Mouse (Mus musculus): ENCODE data around the gene Wipf2.
"Not testable (repeated sequence)": the region's sequence is repeated elsewhere in the genome, so short reads cannot be mapped to it uniquely, and the experiment has no call there.

The Wipf2 gene

DNA sequence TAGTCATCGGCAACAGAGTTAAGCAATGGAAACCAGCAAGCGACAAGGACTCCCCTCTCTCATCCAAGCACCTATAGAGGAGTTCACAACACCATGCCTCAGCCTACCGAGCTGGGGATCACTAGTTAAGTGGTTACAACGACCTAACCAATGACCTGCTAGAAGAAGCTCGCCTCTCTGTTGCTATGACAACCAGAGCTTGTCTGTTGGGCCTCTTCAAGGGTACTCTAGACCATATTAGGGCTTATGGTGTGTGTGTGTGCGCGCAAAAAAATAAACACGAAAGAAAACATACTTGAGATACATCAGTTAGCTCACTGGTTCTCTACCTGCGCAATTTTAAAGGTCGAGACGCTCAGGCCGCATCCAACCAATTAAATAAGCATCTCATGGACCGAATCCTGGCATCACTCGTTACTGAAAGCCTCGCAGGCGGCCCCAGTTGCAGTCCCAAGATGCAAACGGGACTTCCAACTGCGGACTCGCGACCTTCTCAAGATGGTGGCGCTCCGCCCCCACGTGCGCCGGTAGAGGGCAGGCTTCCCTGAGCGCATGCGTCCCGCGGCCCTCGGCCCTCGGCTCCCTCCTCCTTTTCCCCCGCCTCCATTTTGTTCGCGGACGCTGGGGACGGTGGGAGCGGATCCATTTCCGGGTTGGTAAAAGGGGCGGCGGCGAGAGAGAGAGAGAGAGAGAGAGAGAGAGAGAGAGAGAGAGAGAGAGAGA is at the start of gene Wipf2:
Gene Wipf2 (plus strand): TSS at position 611 of the 723 bp plus-strand sequence.
- peak; percentile 95 to 96 for DNase-seq (ENCODE audit: low spot score in 2 of 2)

GRCm38 (mm10) chr11:98816706-98817239 is 46.7 kb upstream of the Wipf2 start:
- peak in 1 of 2 experiments; percentile 26 for DNase-seq (ENCODE audit: low spot score in 2 of 2)

- no peak for DNase-seq (ENCODE audit: low spot score in 2 of 2)
Observed at GRCm38 (mm10) chr11:98820968-98821367, 42.5 kb upstream of the Wipf2 start.

- DNase-seq (ENCODE audit: low spot score in 2 of 2) = not testable (repeated sequence)
Observed at GRCm38 (mm10) chr11:98826071-98826470, 37.4 kb upstream of the Wipf2 start.

- DNase-seq (ENCODE audit: low spot score in 2 of 2) = no peak
Observed at GRCm38 (mm10) chr11:98827877-98828276, 35.6 kb upstream of the Wipf2 start.

GRCm38 (mm10) chr11:98829091-98829775 is 34.2 kb upstream of the Wipf2 start:
- DNase-seq (ENCODE audit: low spot score in 2 of 2) = peak; percentile 39 to 60

DNA sequence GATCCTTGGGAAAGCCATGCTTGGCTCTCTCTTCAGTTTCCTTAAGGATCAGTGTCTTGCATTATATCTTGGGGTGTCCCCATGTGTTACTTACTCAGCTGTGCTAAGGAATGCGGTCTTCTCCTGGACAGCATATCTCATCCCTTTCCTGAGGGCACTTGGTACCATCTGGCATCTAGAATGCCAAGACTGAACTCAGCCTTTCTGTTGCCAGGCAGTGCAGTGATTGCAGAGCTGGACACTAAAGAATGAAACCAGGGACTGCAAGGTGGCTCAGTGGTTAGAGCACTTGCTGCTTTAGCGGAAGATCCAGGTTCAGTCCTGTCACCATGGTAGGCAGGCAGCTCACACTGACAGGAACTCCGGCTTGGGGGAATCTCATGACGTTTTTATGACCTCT is 33.6 kb upstream of the Wipf2 start:
- no peak for DNase-seq (ENCODE audit: low spot score in 2 of 2)

- no peak for DNase-seq (ENCODE audit: low spot score in 2 of 2)
Observed at GRCm38 (mm10) chr11:98835296-98835695, 28.1 kb upstream of the Wipf2 start.

GRCm38 (mm10) chr11:98835725-98836124 is 27.7 kb upstream of the Wipf2 start:
- no peak for DNase-seq (ENCODE audit: low spot score in 2 of 2)

DNA sequence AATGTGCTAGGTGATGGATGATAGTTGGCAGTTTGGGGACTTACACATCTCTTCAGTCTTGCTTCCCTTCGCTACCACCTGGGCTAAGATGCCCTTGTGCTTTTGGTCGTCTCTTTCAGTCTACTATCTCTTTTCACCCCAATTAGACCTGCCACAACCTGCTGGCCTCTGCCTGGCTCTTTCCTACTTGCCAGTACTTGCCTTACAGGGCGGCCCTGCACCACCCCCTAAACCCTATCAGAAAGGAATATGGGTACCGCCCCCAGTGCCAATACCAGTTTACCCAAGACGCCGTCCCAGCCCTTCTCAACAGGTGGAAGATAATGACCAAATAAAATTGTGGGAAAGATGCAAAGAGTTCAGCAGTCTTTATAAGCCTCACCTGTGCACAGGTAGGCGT is 27.3 kb upstream of the Wipf2 start:
- DNase-seq (ENCODE audit: low spot score in 2 of 2) = no peak

DNA sequence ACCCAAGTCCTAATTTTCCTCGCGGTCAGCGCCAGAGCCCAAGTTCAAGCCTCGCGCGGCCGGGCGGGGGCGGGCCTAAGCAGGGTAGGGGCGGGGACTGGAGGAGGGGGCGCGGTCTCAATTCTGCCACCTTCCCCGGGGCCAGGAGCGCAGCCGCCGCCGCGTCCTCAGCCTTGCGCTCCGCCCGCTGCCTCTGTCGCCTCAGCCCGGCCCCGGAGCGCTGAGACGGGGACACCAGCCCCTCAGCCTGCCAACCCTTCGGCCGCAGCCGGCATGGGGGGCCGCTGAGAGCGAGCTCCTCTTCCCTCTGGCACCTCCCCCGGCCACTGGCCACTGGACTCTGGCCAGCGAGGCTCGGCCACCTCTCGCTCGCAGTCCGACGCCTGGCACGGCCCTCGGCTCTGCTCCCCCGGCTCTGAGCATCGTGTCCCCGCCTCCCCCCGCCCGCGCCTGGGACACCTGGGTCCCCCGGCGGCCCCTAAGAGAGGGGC is 26.7 kb upstream of the Wipf2 start, which contains the start of gene Rapgefl1:
Gene Rapgefl1 (plus strand): TSS at position 135 of the 491 bp plus-strand sequence.
- DNase-seq (ENCODE audit: low spot score in 2 of 2) = peak; percentile 68 to 70

GRCm38 (mm10) chr11:98837231-98837704 is 26.2 kb upstream of the Wipf2 start:
- no peak for DNase-seq (ENCODE audit: low spot score in 2 of 2)

DNA sequence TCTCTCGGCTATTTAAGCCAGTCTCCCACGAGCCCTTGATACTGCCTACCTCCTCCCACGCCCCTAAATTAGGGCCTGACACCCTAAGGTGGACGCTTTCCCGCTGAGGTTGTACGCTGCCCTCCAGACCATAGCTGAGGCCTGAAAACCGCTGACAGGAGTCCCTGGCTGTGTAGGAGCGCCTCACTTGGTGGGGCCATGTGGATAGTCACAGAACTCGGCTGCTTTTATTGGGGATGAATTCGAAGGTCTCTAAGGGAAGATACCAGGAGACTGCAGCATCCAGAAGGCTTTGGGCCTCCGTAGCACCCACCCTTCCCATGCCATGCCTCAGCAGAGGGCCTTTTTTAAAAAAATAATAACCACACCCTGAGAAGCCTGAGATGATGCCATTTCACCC is 25.5 kb upstream of the Wipf2 start:
- DNase-seq (ENCODE audit: low spot score in 2 of 2) = no peak

- no peak for DNase-seq (ENCODE audit: low spot score in 2 of 2)
Observed at GRCm38 (mm10) chr11:98838512-98838911, 24.9 kb upstream of the Wipf2 start.

- DNase-seq (ENCODE audit: low spot score in 2 of 2) = no peak
Observed at GRCm38 (mm10) chr11:98839402-98839801, 24.0 kb upstream of the Wipf2 start.

DNA sequence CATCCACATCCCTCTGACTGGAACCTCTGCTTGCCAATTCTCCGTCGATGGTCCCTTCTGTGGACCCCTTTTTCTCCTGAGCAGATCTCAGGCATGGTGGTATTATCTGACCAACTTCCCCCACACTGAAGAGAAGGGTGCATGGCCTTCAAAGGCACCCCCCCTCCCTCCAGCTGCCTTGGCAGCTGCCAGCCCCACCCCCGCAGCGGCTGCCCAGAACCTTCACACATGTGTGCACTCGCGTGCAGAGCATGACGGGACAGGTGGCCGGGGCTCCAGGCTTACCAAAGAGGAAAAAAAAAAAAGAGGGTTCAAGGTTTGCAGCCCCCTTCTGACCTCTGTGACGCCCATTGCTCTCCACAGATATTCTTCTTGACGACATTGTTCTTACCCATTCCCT is 23.5 kb upstream of the Wipf2 start:
- DNase-seq (ENCODE audit: low spot score in 2 of 2) = no peak

DNA sequence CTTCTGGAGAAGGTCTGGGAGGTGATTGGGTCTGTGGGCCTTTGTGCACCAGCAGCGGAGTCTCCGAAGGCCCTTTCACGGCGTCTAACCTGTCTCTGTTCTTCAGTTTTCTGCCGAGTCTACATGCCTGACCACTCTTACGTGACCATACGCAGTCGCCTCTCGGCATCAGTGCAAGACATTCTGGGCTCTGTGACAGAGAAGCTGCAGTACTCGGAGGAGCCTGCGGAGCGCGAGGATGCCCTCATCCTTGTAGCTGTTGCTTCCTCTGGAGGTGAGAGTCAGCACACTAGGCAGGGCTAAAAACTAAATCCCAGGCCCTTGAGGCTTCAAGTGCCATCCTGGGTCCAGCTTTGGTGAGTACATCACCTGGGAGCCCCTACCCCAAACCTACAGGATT is 17.4 kb upstream of the Wipf2 start:
- DNase-seq (ENCODE audit: low spot score in 2 of 2) = no peak

GRCm38 (mm10) chr11:98846865-98847604 is 16.4 kb upstream of the Wipf2 start:
- DNase-seq (ENCODE audit: low spot score in 2 of 2) = no peak

DNA sequence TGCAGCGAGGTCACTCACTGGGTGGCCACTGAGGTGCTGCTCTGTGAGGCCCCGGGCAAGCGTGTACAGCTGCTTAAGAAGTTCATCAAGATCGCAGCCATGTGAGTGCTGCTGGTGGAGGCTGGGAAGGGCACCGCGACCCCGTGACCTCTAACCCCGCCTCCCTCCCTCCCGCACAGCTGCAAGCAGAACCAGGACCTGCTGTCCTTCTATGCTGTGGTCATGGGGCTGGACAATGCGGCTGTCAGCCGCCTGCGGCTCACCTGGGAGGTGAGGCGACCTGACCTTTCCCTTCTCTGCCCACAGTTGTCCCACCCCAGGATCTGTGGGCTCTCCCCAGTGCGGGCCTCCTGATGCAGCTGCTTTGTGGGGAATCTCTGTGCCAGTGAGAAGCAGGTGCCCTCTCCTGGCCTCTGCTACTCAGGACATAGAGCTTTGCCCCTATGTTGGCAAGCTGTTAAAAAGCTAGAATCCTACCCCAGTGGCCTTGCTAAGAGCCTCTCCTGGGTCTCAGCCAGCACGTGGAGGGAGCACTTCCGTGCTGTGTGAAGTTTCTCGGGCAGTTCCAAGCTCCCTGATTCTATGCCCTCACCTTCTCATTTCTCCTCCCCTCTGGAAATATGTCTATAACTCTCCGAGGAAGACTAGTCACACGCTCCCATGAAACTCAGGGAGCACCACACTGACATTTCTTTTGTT is 14.1 kb upstream of the Wipf2 start:
- DNase-seq (ENCODE audit: low spot score in 2 of 2) = no peak

DNA sequence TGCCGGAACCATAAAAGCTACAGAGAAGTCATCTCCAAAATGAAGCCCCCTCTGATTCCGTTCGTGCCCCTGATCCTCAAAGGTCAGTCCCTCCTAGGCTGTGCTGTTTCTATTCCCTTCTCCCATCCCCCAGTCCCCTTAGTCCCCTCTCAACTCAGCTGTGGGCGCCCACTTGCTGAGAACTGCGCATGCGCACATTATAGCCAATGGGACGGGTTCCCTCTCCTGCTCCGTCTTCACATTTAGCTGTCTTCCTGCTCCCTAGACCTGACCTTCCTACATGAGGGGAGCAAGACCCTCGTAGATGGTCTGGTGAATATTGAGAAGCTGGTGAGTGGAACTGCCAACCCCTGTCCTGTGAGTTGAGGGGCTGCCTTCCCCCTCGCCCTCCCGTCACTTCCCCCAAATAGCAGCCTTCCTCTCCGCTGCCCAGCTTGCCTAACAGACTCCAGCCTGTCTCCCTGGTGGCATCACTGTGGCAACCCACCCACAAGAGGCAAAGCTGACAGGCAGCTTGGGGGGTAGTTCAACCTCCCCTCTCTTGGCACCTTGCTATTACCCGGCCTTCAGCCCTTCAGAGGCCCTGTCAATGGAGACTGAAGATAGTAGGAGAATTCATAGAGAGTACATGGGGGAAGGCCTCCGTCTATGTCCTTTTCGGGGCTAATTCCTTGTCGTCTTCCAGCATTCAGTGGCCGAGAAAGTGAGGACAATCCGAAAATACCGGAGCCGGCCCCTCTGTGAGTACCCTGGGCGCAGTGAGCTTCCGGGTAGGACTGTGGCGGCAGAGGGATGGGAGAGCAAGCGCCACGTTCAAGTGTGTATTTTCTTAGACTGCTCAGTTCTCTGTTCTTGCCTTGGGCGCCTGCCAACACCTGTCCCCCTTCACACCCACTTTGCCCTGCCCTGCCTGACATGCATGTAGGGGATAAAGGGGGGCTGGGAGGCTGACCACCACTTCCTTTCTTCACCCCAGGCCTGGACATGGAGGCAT is 13.0 kb upstream of the Wipf2 start:
- DNase-seq (ENCODE audit: low spot score in 2 of 2) = no peak

Measured in natural killer cell, adult 2 months (primary cell).